Mouse (Mus musculus) left cerebral cortex, adult 18-20 months (tissue): ENCODE data around the gene Nipsnap3b. TPM values are rescaled to one million over a fixed set of nuclear protein-coding genes. Genes with fewer than 3 reads are reported as not detected.

Experiments
- total RNA-seq, 2 experiments: library from RNA; stranded (reverse); gene quantifications; 2 replicates each; pipeline ENCODE4 v1.2.3; 2021

The Nipsnap3b gene
- total RNA-seq, 2 experiments from 2014 or later = 12.5 to 15.6 TPM

Other genes starting within 250 kb of the Nipsnap3b start
- not detected for gene Olfr275, start 197.3 kb upstream of the Nipsnap3b start, total RNA-seq
- gene Olfr273, start 152.6 kb upstream of the Nipsnap3b start, total RNA-seq = not detected
- gene Olfr272, start 92.7 kb upstream of the Nipsnap3b start, total RNA-seq = not detected
- gene Olfr270, start 47.3 kb upstream of the Nipsnap3b start, total RNA-seq = not detected
- not detected for gene Nipsnap3a, start 22.6 kb upstream of the Nipsnap3b start, total RNA-seq
- 10 to 100 TPM; 13.6 to 14.7 TPM for gene Abca1, start 148.0 kb downstream of the Nipsnap3b start, total RNA-seq